Mouse (Mus musculus): ENCODE measurements around the gene Gpr62.
A peak's percentile ranks its signal among the peaks of the same experiment; 100 is the strongest.

The Gpr62 gene

DNA sequence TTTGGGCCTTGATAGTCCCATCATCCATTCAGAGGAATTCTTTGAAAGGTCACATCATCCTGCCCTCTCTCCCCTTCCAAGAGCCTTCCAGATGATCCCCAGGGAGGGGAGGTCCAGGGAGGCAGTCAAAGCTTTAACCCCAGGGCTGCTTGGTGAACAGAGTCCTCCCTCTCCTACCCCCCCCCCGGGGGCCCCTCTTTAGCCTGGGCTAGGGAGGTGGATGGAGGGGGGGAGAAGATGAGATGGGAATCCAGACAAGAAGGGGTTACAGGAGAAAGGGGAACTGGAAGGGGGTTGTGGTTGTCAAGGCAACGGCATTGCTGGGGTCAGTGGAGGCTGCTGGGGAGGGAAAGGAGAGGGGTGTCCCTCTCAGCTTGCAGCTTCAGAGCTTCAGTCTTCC, 45.1 kb downstream of the Gpr62 start:
- no peak for DNase-seq

DNA sequence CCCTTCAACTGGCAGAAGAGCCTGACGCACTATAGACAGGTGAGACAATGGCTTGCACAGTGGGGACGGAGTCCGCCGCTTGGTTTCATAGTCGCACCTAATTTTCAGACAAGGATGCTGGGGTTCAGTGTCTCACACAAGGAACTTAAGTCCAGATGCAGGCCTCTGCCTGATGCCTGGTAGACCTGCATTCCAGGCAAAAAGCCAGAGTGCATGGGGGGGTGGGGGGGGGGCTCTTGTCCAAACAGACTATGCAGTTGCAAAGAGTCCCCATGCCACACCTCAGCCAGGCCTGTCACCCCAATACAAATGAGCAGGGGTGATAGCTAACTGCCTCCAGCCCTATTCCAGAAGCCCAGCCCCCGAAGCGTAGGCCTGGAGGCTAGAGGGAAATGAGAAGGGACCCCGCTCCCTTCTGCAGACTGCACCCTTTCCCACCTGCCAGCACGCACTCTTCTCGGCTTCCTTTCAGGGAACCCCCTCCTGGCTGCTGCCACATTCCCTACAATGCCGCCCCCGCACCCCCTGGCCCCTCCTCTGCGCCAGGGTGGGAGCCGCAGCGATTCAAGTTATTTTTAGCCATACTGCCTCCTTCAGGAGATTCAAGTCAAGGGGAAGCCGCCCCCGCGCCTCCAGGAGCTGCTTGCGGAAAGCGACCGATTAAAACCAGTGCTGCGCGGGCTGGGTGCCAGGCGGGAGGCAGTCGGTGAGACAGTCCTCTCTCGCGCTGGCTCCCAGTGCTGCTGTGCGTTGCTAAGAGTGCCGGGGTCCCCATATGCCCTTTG, 47.7 kb downstream of the Gpr62 start:
- DNase-seq = peak; percentile 90

DNA sequence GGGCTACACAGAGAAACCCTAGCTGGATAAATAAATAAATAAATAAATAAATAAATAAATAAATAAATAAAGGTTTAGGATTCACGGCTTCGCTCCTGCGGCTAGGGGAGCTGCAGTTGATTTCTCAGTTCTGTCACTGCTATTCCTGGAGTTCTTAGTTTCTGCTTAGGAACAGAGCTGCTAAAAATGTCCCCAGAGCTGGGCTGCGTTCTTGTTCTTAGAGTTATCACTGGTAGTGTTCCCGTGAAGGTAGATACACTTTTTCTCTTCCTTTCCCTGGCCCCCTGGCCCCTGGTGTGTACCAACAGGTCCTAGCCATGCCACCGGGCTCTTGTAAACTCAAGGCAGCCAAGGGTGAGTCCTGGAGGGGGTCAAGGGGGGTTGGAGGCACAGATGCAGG, 48.9 kb downstream of the Gpr62 start:
- DNase-seq = no peak

Measured in kidney, postnatal 14 days (tissue).